Mouse (Mus musculus): ENCODE results near the gene Pacs2. TPM values are rescaled to one million over a fixed set of nuclear protein-coding genes. Genes with fewer than 3 reads are reported as not detected.

The Pacs2 gene
- polyA plus RNA-seq, 1 experiment from 2014 or later, result 14.3 TPM

DNA sequence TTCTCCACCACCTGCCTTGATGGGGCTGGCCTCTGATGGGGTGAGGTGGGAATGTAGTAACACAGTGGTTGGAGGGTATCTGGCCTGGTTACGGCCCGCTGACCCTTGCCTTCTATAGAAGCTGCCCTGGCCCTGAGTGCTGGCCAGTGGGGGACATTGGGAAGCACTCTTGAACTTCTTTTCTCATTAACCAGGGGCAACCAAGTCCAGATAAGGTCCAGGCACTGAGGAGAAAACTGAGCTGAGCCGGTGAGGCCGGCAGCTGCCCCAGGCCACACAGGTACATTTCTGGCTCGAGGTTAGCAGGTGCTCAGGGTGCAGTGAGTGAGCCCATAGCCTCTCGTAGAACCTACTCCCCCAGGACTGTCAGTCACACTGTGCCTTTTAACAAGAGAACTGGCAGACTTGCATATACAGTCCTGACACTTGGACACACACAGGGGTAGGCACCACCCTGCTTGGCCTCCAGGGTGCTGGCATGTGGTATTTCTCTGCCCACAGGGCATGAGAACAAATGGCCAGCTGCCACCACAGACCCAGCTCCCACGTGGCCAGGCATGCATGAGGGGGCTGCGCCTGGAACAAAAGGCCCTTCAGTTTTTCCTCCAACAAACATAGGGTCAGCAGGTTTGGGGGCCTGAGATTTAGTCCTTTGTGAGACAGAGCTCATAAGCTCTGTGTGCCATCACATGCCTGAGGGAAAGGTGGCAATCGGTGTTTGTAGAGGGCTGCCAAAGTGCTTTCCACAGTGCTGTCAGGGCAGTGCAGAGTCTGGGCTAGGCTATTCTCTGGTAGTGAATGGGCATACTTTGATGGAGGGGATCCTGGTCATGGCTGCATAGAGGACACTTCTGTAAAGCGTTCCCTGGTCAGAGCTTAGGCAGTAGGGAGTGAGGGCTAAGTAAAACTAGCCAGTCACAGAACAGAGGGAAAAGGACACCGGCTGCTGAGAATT, 18.3 kb downstream of the Pacs2 start:
- H3K27me3 ChIP-seq (replicated peaks; ENCODE audit: low read depth, poor library complexity, severe bottlenecking), result no peaks in the 10 kb centered on the region
- H3K4me1 ChIP-seq, result peaks cover 24% of the 10 kb centered on the region
- no peak for DNase-seq (ENCODE audit: low spot score)
- H3K9me3 ChIP-seq, result no peaks in the 10 kb centered on the region
- peaks cover 17% of the 10 kb centered on the region for H3K36me3 ChIP-seq (replicated peaks)
- 74% methylated on average over 11 of the region's 11 CpGs for WGBS
- H3K27ac ChIP-seq (replicated peaks), result no peak overlapping the region
- H3K4me3 ChIP-seq, result no peak overlapping the region

DNA sequence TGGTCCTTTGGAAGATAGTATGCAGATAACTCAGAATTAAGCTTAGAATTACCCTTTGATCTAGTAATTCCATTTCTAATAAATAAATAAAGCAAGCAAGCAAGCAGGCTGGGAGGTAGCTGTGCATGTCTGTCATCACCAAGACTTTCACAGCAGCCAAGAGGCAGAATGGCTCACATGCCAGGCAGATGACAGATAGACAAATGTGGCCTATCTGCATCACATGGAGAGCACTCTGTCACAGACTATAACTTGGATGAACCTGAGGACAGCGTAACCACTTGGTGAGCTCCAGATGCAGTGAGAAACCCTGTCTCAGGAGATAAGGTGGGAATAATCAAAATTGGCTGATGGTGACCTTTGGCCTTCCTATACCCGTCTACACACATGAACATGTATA, 20.8 kb downstream of the Pacs2 start:
- no peaks in the 10 kb centered on the region for H3K27me3 ChIP-seq (replicated peaks; ENCODE audit: low read depth, poor library complexity, severe bottlenecking)
- 85% methylated on average over 2 of the region's 2 CpGs for WGBS
- no peak for DNase-seq (ENCODE audit: low spot score)

DNA sequence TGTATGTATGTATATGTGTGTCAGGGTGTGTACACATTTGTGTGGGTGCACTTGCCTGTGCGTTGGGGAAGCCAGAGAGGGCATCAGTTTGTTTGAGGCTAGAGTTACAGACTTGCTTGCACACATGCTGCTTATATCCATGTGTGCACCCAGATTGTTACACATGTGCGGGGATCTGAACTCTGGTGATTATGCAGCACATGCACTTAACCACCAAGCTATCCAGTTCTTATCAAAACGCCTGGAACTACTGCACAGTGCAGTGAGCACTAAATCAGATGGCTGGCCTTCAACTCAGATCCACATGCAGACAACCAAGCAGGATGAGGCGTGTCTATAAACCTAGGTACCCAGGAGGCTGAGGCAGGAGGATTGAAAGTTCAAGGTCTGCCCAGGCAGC, 22.7 kb downstream of the Pacs2 start:
- Histone ChIP-seq H3K4me1 (peaks cover 20% of the 10 kb centered on the region), H3K27ac (replicated peaks) (no peak overlapping the region), H3K4me3 (no peak overlapping the region), H3K27me3 (replicated peaks; ENCODE audit: low read depth, poor library complexity, severe bottlenecking) (no peaks in the 10 kb centered on the region), H3K9me3 (no peaks in the 10 kb centered on the region), H3K36me3 (replicated peaks) (no peaks in the 10 kb centered on the region; the same call in 1 of the 2 replicates)
- DNase-seq (ENCODE audit: low spot score), result no peak
- 90% methylated on average over 4 of the region's 4 CpGs for WGBS

More for the DNA sequence above, 20.8 kb downstream of the Pacs2 start:
- Histone ChIP-seq H3K36me3 (replicated peaks) (peaks cover 5% of the 10 kb centered on the region), H3K9me3 (no peaks in the 10 kb centered on the region), H3K4me3 (no peak overlapping the region), H3K27ac (replicated peaks) (no peak overlapping the region), H3K4me1 (peaks cover 19% of the 10 kb centered on the region)

DNA sequence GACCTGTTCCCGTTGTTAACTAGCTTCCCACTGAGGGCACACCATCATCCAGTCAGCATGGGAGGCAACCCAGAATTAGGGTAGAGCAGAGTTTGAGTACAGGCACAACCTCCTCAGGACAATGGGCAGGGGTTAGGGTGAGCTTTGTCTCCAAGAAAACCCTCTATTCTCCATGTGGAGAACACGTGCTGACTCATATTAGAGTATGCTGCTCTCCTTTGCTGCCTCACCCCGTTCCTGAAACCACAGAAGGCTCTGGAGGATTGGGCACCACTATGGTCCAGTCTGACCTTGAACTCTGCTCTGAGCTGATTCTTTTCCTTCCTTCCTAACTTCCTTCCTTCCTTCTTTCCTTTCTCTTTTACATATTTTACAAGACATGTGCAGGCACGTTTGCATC, 24.1 kb downstream of the Pacs2 start:
- Histone ChIP-seq H3K36me3 (replicated peaks) (no peaks in the 10 kb centered on the region), H3K27ac (replicated peaks) (no peak overlapping the region), H3K4me1 (peaks cover 6% of the 10 kb centered on the region; the same call in 1 of the 2 replicates), H3K4me3 (no peak overlapping the region), H3K9me3 (no peaks in the 10 kb centered on the region), H3K27me3 (replicated peaks; ENCODE audit: low read depth, poor library complexity, severe bottlenecking) (no peaks in the 10 kb centered on the region)
- DNase-seq (ENCODE audit: low spot score), result no peak
- 88% methylated on average over 4 of the region's 4 CpGs for WGBS

DNA sequence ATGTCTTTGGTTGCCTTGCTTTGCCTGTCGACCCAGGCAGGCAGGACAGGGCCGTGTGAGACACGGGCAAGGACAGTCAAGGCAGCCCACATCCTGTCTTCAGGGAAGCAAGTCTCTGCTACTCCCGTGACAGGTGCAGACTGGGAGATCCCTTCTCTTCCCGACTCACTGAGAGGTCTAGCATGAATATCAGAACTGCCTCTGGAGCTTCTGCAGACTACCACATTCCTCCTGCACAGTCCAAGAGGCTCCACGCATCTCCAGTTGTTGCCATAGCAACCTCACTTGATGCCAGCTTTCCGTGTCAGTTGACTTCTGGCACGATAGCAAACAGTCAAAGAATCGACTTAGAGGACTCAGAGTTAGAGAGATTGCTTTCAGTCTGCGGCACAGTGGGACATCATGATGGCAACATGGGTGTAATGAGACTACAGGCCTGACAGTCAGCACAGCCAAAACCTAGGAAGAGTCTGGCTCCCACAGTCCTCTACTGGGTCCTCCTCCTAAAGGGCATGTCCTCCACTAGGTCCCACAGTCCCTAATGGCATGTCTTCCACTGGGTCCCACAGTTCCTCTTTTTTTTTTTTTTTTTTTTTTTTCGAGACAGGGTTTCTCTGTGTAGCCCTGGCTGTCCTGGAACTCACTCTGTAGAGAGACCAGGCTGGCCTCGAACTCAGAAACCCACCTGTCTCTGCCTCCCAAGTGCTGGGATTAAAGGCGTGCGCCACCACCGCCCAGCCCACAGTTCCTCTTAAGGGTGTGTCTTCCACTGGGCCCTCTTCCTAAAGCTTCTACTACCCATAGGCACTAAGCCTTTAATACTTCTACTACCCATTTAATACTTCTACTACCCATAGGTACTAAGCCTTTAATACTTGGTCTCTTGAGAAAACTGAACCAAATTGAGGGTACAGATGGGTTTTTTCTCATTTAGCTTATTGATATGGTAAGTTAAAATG, 27.5 kb downstream of the Pacs2 start:
- no peaks in the 10 kb centered on the region for H3K9me3 ChIP-seq
- 83% methylated on average over 15 of the region's 15 CpGs for WGBS
- peaks cover 27% of the 10 kb centered on the region for H3K36me3 ChIP-seq (replicated peaks)
- DNase-seq (ENCODE audit: low spot score), result no peak
- H3K4me3 ChIP-seq, result no peak overlapping the region
- no peaks in the 10 kb centered on the region for H3K27me3 ChIP-seq (replicated peaks; ENCODE audit: low read depth, poor library complexity, severe bottlenecking)
- H3K27ac ChIP-seq (replicated peaks), result no peak overlapping the region
- peaks cover 5% of the 10 kb centered on the region; the same call in 1 of the 2 replicates for H3K4me1 ChIP-seq

DNA sequence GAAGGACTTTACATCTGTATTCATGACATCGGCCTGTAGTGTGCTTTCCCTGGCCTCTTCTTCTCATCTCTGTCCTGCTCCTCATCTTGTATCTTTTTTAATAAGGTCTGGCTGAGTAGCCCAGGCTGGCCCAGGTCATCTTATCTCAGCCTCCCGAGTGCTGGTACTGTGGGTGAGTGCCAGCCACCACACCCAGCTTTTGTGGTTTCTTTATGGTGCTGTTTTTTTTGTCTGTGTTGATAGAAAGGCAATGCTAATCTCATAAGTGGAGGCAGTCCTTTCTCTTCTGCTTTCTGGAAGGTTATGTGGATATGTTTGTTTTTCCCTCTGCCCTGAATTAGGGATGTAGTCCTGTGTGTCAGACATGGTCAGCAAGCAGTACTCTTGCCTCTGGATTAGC, 28.2 kb downstream of the Pacs2 start:
- peaks cover 34% of the 10 kb centered on the region for H3K36me3 ChIP-seq (replicated peaks)
- H3K4me1 ChIP-seq, result peaks cover 5% of the 10 kb centered on the region; the same call in 1 of the 2 replicates
- H3K27me3 ChIP-seq (replicated peaks; ENCODE audit: low read depth, poor library complexity, severe bottlenecking), result no peaks in the 10 kb centered on the region
- H3K27ac ChIP-seq (replicated peaks), result no peak overlapping the region
- no peak overlapping the region for H3K4me3 ChIP-seq
- 80% methylated on average over 2 of the region's 2 CpGs for whole genome bisulfite sequencing
- no peak for DNase-seq (ENCODE audit: low spot score)
- no peaks in the 10 kb centered on the region for H3K9me3 ChIP-seq

DNA sequence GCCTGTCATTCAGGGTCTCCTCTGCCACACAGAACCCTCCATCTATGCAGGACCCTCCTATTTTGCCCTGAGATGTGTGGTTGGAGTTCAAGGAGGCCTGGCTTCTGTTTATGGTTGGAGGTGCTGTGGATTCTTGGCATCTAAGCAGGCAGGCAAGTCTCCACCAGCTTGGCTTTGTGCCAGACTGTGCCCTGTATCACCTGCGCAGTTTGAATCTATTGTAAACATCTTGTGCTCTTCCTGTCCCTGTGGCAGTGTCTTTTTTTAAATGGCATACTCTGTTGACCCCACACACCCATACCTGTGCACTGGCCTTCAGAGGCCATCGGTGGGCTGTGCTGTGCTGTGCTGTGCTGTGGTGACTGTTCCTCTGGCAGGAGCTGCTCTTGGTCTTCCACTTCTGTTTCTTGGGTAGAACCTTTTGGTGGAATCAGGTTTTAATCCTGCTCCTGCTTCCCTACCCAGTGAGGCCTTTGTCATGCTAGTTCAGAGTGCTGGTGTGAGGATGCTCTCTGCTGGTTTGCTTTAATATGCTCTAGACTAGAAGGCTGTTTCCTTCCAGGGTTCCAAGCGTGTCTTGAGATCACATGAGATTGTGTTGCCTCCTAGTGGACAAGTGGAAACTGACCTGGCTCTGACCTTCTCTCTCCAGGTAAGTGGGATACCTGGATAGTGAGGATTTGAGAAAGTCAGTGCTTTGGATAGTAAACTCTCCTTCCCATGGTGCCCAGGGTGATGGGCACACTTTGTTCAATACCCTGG, 30.8 kb downstream of the Pacs2 start:
- H3K27me3 ChIP-seq (replicated peaks; ENCODE audit: low read depth, poor library complexity, severe bottlenecking), result no peaks in the 10 kb centered on the region
- H3K36me3 ChIP-seq (replicated peaks), result peaks cover 57% of the 10 kb centered on the region
- H3K4me3 ChIP-seq, result no peak overlapping the region
- no peak overlapping the region for H3K27ac ChIP-seq (replicated peaks)
- WGBS, result 83% methylated on average over 3 of the region's 3 CpGs
- peaks cover 5% of the 10 kb centered on the region; the same call in 1 of the 2 replicates for H3K4me1 ChIP-seq
- no peak for DNase-seq (ENCODE audit: low spot score)
- no peaks in the 10 kb centered on the region for H3K9me3 ChIP-seq

DNA sequence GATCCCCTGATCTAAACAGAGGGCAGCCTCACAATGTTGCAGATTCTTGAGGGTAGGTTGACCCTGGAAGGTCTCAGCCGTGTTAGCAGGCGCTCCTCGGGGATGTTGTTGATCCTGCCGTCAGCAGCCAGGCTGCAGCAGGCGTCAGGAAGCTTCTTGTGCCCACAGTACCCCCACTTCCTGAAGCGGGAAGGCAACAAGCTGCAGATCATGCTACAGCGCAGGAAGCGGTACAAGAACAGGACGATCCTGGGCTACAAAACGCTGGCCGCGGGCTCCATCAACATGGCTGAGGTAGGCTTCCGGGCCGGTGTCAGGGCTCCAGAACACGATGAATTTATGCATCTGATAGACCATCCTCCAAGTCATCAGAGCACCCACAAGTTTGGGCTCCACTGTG, 32.6 kb downstream of the Pacs2 start:
- H3K36me3 ChIP-seq (replicated peaks), result peaks cover 75% of the 10 kb centered on the region

DNA sequence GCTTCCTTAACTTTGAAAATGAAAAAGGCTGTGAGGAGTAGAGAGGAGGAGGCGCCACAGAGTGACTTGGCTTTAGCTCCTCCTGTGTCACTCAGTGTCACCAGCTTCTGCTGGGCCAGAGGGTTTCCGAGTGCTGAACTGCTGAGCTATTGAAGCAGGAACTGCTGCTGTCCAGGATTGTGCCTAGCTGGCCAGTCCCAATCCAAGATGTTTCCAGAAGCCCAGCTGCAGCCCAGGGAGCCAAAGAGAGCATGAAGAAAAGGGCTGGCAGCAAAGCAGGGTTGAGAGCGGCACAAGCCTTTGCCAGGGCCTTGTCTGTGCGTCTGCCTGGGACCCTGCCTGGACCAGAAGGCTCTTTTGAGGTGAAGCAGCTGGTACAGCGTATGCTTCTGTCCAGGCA, 33.8 kb downstream of the Pacs2 start:
- Histone ChIP-seq H3K4me3 (no peak overlapping the region), H3K36me3 (replicated peaks) (peaks cover 87% of the 10 kb centered on the region), H3K27me3 (replicated peaks; ENCODE audit: low read depth, poor library complexity, severe bottlenecking) (no peaks in the 10 kb centered on the region)

More for the DNA sequence above, 32.6 kb downstream of the Pacs2 start:
- H3K4me1 ChIP-seq, result peaks cover 15% of the 10 kb centered on the region
- H3K9me3 ChIP-seq, result no peaks in the 10 kb centered on the region
- no peak for DNase-seq (ENCODE audit: low spot score)
- H3K4me3 ChIP-seq, result no peak overlapping the region
- H3K27me3 ChIP-seq (replicated peaks; ENCODE audit: low read depth, poor library complexity, severe bottlenecking), result no peaks in the 10 kb centered on the region
- no peak overlapping the region for H3K27ac ChIP-seq (replicated peaks)
- WGBS, result 89% methylated on average over 15 of the region's 15 CpGs

DNA sequence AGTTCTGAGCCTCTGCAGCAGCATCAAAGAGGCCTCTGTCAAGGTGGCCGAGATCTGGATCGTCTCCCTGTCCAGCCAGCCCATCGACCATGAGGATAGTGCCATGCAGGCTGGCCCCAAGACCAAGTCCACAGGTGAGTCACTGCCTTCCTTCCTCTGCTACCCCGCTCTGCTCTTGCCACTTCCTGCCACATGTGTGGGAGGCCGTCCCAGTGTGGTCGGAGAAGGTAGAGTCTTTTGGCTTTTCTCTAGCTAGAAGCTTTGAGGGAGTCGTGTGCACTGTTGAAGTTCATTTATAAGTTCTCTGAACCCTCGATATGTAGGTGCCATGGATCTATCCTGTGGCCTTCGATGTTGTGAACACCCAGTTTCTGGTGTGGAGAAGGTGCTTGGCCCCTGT, 35.5 kb downstream of the Pacs2 start:
- no peak for DNase-seq (ENCODE audit: low spot score)
- H3K27me3 ChIP-seq (replicated peaks; ENCODE audit: low read depth, poor library complexity, severe bottlenecking), result no peaks in the 10 kb centered on the region
- peaks cover 19% of the 10 kb centered on the region for H3K4me1 ChIP-seq
- no peak overlapping the region for H3K4me3 ChIP-seq
- no peak overlapping the region for H3K27ac ChIP-seq (replicated peaks)
- no peaks in the 10 kb centered on the region for H3K9me3 ChIP-seq
- H3K36me3 ChIP-seq (replicated peaks), result peaks cover 94% of the 10 kb centered on the region
- 93% methylated on average over 9 of the region's 9 CpGs for WGBS

More for the DNA sequence above, 33.8 kb downstream of the Pacs2 start:
- no peaks in the 10 kb centered on the region for H3K9me3 ChIP-seq
- H3K4me1 ChIP-seq, result peaks cover 19% of the 10 kb centered on the region
- DNase-seq (ENCODE audit: low spot score), result no peak
- WGBS, result 95% methylated on average over 5 of the region's 5 CpGs
- H3K27ac ChIP-seq (replicated peaks), result no peak overlapping the region

DNA sequence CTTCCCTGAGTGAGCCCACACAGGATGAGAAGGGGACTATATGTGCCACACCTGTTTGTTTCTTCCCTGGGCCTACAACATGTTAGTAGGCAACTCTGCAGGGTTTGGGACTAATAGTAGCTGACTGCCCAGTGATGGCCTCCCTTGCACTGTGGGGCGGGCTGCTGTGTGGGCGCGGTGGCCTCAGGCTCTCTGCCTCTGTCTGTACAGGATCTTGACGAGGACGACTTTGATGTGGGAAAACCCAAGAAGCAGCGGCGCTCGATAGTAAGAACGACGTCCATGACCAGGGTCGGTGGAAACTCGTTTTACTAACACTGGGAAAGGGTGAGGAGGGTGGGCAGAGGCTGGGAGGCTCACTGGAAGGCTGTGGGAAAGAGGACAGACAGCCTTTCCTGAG, 36.4 kb downstream of the Pacs2 start:
- peaks cover 19% of the 10 kb centered on the region for H3K4me1 ChIP-seq
- H3K36me3 ChIP-seq (replicated peaks), result peaks cover 94% of the 10 kb centered on the region
- no peak overlapping the region for H3K4me3 ChIP-seq
- no peaks in the 10 kb centered on the region for H3K9me3 ChIP-seq
- H3K27ac ChIP-seq (replicated peaks), result no peak overlapping the region
- no peaks in the 10 kb centered on the region for H3K27me3 ChIP-seq (replicated peaks; ENCODE audit: low read depth, poor library complexity, severe bottlenecking)
- WGBS, result 82% methylated on average over 12 of the region's 12 CpGs
- DNase-seq (ENCODE audit: low spot score), result peak; percentile 15
